Mouse (Mus musculus) cerebellum, adult 9-11 months (tissue): ENCODE measurements at regions not wholly inside any gene's neighbourhood (a gene's known extent, or its start where the extent isn't known, plus 50 kb on each side); places are given as distances from the start of the nearest gene placed in this dataset.

Experiments
- DNase-seq: peaks from one replicate; pipeline ENCODE4 v3.0.0; 2022

- no peak for DNase-seq
Observed at GRCm38 (mm10) chr9:115361191-115361590, 51.0 kb upstream of the Stt3b start.

- DNase-seq: no peak
Observed at GRCm38 (mm10) chr9:115361881-115362280, 51.7 kb upstream of the Stt3b start.

- no peak for DNase-seq
Observed at GRCm38 (mm10) chr9:115362486-115362885, 52.3 kb upstream of the Stt3b start.

GRCm38 (mm10) chr9:115364919-115365861 is 55.0 kb upstream of the Stt3b start:
- no peak for DNase-seq

GRCm38 (mm10) chr9:115367808-115368207 is 57.6 kb upstream of the Stt3b start:
- DNase-seq: no peak

- no peak for DNase-seq
Observed at GRCm38 (mm10) chr9:115380276-115380675, 70.1 kb upstream of the Stt3b start.

- no peak for DNase-seq
Observed at GRCm38 (mm10) chr9:115382824-115383475, 72.7 kb upstream of the Stt3b start.

- no peak for DNase-seq
Observed at GRCm38 (mm10) chr9:115383935-115384334, 73.7 kb upstream of the Stt3b start.

- no peak for DNase-seq
Observed at GRCm38 (mm10) chr9:115384345-115384744, 74.1 kb upstream of the Stt3b start.

- DNase-seq: no peak
Observed at GRCm38 (mm10) chr9:115387471-115388360, 77.5 kb upstream of the Stt3b start.

GRCm38 (mm10) chr9:115388361-115388759 is 78.1 kb upstream of the Stt3b start:
- no peak for DNase-seq

- no peak for DNase-seq
Observed at GRCm38 (mm10) chr9:115389082-115389481, 78.9 kb upstream of the Stt3b start.

GRCm38 (mm10) chr9:115390880-115391281 is 80.7 kb upstream of the Stt3b start:
- no peak for DNase-seq

GRCm38 (mm10) chr9:115395511-115395910 is 85.3 kb upstream of the Stt3b start:
- DNase-seq: no peak

- no peak for DNase-seq
Observed at GRCm38 (mm10) chr9:115400461-115400860, 90.2 kb upstream of the Stt3b start.

- DNase-seq: no peak
Observed at GRCm38 (mm10) chr9:115401405-115402151, 91.4 kb upstream of the Stt3b start.

GRCm38 (mm10) chr9:115402661-115403060 is 92.4 kb upstream of the Stt3b start:
- DNase-seq: no peak

- no peak for DNase-seq
Observed at GRCm38 (mm10) chr9:115403354-115403968, 93.2 kb upstream of the Stt3b start.

GRCm38 (mm10) chr9:115407901-115408470 is 97.8 kb upstream of the Stt3b start:
- no peak for DNase-seq

GRCm38 (mm10) chr9:115408886-115409285 is 98.7 kb upstream of the Stt3b start:
- DNase-seq: no peak

- no peak for DNase-seq
Observed at GRCm38 (mm10) chr9:115414190-115414589, 104.0 kb upstream of the Stt3b start.
